Mouse (Mus musculus) T-helper 1 cell (primary cell): ENCODE data around the gene Tmem130.
"Not testable (repeated sequence)": the region's sequence is repeated elsewhere in the genome, so short reads cannot be mapped to it uniquely, and the experiment has no call there.

Experiments
- in situ Hi-C: fragments of 300-600 bp; cut with MboI, MseI; formaldehyde crosslinking; loops from one replicate; pipeline ENCODE4 v1.15.1; 2025; ENCODE audit warnings: high pct_unique_total_duplicates

Gene Tmem130

DNA sequence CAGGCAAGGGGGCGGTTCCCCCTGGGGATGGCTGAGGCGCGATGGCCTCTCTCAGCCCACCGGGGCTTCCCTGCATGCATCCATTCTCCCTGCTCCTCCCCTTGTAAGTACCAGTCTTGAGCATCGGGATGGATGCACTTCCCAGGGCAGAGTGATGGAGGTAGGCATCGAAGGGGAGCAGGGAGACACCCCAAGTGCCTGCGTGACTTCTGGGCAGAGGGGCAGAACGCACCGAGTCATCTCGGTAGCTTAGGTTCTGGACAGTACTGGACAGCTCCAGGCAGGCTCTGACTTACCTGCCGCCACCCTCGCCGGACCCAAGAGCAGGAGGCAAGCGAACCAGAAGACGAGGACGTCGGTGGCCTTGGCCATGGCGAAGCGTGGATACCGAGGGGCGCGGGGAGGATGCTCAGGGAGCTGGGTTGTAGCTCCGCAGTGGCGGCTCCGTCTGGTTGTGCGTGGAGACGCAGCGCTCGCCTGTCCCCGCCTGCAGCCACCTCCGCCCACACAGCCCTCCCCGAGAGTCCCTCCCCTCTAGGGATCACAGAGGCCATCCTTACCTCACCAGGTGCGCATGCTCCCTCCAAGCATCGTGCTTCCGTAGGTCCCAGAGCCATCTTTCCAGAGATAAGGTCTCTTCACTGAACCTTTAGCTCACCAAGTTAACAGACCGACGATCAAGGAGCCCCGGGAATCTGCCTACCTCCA lies at the start of gene Tmem130:
Gene Tmem130 (minus strand): TSS at position 658 of the 708 bp plus-strand sequence.
- in situ Hi-C loops: no loop called here

DNA sequence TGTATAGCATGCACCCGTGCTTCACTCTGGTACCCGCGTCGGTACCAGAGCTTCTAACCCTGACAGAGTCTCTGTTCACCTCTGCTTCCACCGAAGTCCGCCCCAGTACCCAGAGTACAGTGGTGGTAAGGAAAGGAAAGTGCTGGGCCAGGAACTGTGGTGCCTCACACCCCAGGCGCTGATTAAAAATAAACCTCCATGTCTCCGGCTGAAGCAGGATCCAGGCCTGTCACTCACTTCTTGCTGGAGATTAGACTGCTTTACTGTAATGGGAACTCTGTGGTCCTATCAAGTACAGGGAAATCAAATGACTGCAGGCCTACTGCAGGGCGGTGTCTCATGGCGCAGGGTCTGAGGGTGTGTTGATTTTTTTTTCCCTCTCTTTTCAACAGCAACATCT lies 45.3 kb upstream of the Tmem130 start:
- in situ Hi-C loops: loop anchor here (25.0 kb wide), 1 partner anchor 895 kb away; the partner anchor contains the start of genes Aimp2 and Pms2

- in situ Hi-C loops: loop anchor here (25.0 kb wide), 1 partner anchor 892 kb away; the partner anchor contains the start of genes Aimp2 and Pms2
Observed at GRCm38 (mm10) chr5:144804181-144804580, 42.6 kb upstream of the Tmem130 start.

DNA sequence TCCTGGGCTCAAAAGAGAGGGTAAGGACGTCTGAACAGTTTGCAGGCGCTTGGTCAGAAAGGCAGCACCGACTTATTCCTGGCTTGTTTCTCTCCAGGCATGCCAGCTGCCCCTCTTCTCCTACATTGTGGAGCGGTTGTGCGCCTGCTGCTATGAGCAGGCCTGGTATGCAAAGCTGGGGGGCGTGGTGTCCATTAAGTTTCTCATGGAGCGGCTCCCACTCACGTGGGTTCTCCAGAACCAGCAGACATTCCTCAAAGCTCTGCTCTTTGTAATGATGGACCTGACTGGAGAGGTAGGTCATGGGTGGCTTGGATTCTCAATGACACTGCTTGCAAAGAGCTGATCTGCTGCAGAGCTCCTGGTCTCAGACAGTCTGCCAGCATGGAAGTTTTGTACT lies 41.4 kb upstream of the Tmem130 start:
- in situ Hi-C loops: loop anchor here (25.0 kb wide), 1 partner anchor 891 kb away; the partner anchor contains the start of genes Aimp2 and Pms2

GRCm38 (mm10) chr5:144797116-144797515 lies 35.5 kb upstream of the Tmem130 start:
- in situ Hi-C loops: no loop called here

DNA sequence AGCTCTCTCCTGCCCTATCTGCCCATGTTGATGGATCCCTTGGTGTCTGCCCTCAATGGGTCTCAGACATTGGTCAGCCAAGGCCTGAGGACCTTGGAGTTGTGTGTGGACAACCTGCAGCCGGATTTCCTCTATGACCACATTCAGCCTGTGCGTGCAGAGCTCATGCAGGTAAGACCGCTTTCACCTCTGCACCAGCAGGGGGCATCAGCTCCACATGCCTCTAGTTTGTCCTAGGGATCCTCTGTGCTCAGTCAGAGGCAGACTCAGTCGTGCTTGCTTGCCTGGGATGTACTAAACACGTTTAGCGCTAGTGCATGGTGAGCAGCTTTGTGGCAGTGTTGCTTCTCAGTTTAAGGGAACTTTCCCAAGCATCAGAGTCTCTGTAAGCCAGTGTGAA lies 33.1 kb upstream of the Tmem130 start:
- in situ Hi-C loops: no loop called here

DNA sequence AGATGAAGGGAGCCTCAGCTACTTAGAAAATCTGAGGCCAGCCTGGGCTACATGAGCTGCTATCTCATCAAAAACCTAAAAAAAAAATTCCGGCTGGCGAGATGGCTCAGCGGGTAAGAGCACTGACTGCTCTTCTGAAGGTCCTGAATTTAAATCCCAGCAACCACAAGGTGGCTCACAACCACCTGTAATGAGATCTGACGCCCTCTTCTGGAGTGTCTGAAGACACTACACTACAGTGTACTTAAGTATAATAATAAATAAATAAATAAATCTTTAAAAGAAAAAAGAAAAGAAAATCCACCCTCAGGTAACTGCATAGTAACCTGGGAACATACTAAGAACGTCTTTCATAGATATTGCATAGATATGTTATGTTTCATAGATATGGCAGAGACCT lies 31.8 kb upstream of the Tmem130 start:
- in situ Hi-C loops: no loop called here

DNA sequence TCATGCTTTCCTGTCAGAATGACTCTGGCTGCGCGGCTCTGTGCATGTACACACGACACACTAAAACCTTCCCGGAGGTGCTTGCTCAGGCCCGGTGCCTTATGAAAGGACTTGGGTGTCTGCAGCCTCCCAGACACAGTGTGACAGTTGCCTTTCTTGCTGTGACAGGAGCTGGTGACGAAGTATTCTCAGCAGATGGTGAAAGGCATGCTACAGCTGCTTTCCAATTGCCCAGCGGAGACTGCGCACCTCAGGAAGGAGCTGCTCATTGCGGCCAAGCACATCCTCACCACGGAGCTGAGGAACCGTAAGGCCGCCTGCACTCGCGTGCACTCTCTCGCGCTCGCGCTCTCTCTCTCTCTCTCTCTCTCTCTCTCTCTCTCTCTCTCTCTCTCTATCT lies 24.8 kb upstream of the Tmem130 start:
- in situ Hi-C loops: loop anchor here (10.0 kb wide), 1 partner anchor 792 kb away; no protein-coding TSS in a partner anchor

GRCm38 (mm10) chr5:144780654-144781053 lies 19.0 kb upstream of the Tmem130 start:
- in situ Hi-C loops: loop anchor here (10.0 kb wide), 1 partner anchor 786 kb away; no protein-coding TSS in a partner anchor

GRCm38 (mm10) chr5:144773231-144773630 lies 11.6 kb upstream of the Tmem130 start:
- in situ Hi-C loops: no loop called here

DNA sequence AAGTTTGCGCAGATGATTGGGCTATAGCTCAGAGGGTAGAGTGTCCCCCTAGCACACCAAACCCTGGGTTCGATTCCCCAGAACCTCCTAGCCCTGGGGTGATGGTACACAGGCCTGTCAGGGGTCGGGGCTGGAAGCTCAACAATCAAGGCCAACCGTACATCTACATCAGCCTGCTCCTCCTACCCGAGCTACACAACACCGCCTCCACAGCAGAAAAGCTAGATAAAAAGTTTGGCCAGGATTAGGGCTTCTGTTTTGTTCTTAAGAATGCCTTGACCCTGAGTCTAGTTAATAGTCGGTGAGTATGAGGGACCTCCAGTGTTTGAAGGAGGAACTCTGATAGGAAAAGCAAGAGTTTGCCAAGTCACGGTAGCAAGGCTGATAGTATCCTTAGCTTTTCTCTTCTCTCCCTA lies 7.5 kb upstream of the Tmem130 start:
- in situ Hi-C loops: no loop called here

- in situ Hi-C loops: no loop called here
Observed at GRCm38 (mm10) chr5:144767911-144768841, 6.6 kb upstream of the Tmem130 start.

GRCm38 (mm10) chr5:144767106-144767798 lies 5.6 kb upstream of the Tmem130 start, which contains the start of gene Trrap:
TSS of gene Trrap (plus strand) at chr5:144767732.
- in situ Hi-C loops: not testable (repeated sequence)

DNA sequence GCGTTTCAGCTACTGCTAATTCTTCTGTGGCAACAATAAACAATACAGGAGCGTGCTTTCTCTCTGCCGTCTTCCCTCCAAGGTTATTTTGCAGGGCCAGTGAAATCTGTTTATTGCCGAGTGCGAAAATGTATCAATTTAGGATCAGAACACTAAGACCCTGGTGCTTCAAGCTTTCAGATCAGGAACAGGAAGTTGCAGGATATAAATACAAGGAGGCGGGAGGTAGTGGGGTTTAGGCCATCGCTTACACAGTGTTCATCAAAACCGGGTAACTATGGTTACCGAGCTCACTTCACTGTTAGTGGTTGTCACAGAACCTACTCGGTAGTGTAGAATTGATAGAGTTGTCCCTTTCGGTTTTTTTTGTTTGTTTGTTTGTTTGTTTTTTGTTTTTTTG lies 5.0 kb upstream of the Tmem130 start:
- in situ Hi-C loops: no loop called here

- in situ Hi-C loops: no loop called here
Observed at GRCm38 (mm10) chr5:144766026-144766425, 4.4 kb upstream of the Tmem130 start.

- in situ Hi-C loops: no loop called here
Observed at GRCm38 (mm10) chr5:144758422-144758821, 3.2 kb downstream of the Tmem130 start.

DNA sequence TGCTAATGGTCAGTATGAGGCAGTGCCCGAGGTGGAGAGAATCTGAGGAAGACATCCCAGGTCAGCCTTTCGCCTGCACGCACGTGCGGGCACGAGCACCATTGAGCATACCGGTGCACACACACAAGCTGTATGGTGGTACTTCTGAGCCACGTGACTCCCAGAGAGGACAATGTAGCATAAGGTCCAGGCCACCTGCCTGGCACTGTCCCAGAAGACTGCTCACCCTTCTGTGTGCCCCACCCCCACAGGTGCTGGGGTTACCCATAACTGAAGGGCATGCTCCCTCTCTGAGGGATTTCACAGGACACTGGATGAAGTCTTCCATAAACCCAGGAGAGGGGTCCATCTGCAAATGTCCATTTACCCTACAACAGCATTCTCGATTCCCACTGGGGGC lies 4.2 kb downstream of the Tmem130 start:
- in situ Hi-C loops: no loop called here

GRCm38 (mm10) chr5:144755191-144755590 lies 6.4 kb downstream of the Tmem130 start:
- in situ Hi-C loops: no loop called here

GRCm38 (mm10) chr5:144753041-144753440 lies 8.6 kb downstream of the Tmem130 start:
- in situ Hi-C loops: no loop called here

GRCm38 (mm10) chr5:144752432-144752831 lies 9.2 kb downstream of the Tmem130 start:
- in situ Hi-C loops: no loop called here

DNA sequence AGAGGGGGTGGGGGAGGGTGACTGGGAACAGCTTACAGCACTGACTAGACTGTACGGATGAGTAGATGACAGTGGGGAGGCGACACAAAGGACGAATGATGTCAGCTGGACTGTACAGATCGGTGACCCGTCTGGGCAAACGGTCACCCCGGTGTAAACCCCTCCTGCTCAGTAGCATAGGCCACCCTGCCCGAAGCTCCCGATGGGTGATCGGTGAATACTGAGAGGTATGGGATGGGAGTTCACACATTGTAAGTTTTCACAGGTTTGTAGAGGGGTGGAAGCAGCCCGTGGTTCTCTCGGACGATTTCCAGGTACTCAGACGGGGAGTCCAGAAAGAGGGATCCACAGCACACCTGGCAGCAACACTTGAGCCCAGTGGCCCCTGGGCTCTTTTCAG lies 24.5 kb downstream of the Tmem130 start:
- in situ Hi-C loops: loop anchor here (5.0 kb wide), 1 partner anchor 350 kb away; no protein-coding TSS in a partner anchor
